Mouse (Mus musculus): ENCODE results near the gene Kif5c. TPM values are rescaled to one million over a fixed set of nuclear protein-coding genes. Genes with fewer than 3 reads are reported as not detected.

The Kif5c gene
- total RNA-seq, 2 experiments from 2014 or later, result 0.79 to 0.80 TPM

GRCm38 (mm10) chr2:49817151-49817550 is 198.1 kb downstream of the Kif5c start:
- intact Hi-C loops (cut with DNase I), result no loop called here
- DNase-seq, result no peak

- intact Hi-C loops (cut with DNase I), result no loop called here
- DNase-seq, result no peak
Measured at GRCm38 (mm10) chr2:49818126-49818525, 199.0 kb downstream of the Kif5c start.

GRCm38 (mm10) chr2:49822312-49822711 is 203.2 kb downstream of the Kif5c start:
- intact Hi-C loops (cut with DNase I), result no loop called here
- DNase-seq, result no peak

Other genes starting within 250 kb of the Kif5c start
- 10 to 100 TPM; 17.4 to 17.7 TPM for gene Epc2, start 167.8 kb upstream of the Kif5c start, total RNA-seq (2021)
- under 1 TPM; 0.12 to 0.29 TPM for gene Lypd6b, start 168.4 kb downstream of the Kif5c start, total RNA-seq (2021)

All from heart, postnatal 14 days (tissue).